Mouse (Mus musculus) NIH3T3 (cell line): ENCODE measurements at regions not wholly inside any gene's neighbourhood (a gene's known extent, or its start where the extent isn't known, plus 50 kb on each side); places are given as distances from the start of the nearest gene placed in this dataset.

Experiments used
- DNase-seq: peaks from one replicate; pipeline ENCODE4 v3.0.0-alpha.2; 2012; ENCODE audit warnings: low read depth

GRCm38 (mm10) chr9:33220981-33221380 lies 585.0 kb downstream of the Ets1 start:
- DNase-seq, result no peak

- DNase-seq, result peak; percentile 69
These were observed 586.2 kb downstream of the Ets1 start for GRCm38 (mm10) chr9:33222066-33222805.

- DNase-seq, result no peak
These were observed 597.7 kb downstream of the Ets1 start for GRCm38 (mm10) chr9:33233699-33234131.

- DNase-seq, result no peak
These were observed 602.2 kb downstream of the Ets1 start for GRCm38 (mm10) chr9:33238190-33238589.

GRCm38 (mm10) chr9:33238846-33239245 lies 602.8 kb downstream of the Ets1 start:
- peak; percentile 67 for DNase-seq

- no peak for DNase-seq
These were observed 604.5 kb downstream of the Ets1 start for GRCm38 (mm10) chr9:33240506-33240905.

- DNase-seq, result peak; percentile 79
These were observed 605.1 kb downstream of the Ets1 start for GRCm38 (mm10) chr9:33240914-33241635.

- peak; percentile 77 for DNase-seq
These were observed 610.9 kb downstream of the Ets1 start for GRCm38 (mm10) chr9:33246932-33247331.

GRCm38 (mm10) chr9:33258241-33258640 lies 622.2 kb downstream of the Ets1 start:
- DNase-seq, result no peak

GRCm38 (mm10) chr9:33260171-33260570 lies 624.1 kb downstream of the Ets1 start:
- peak; percentile 78 for DNase-seq

- no peak for DNase-seq
These were observed 653.4 kb downstream of the Ets1 start for GRCm38 (mm10) chr9:33289381-33289780.

- DNase-seq, result no peak
These were observed 656.1 kb downstream of the Ets1 start for GRCm38 (mm10) chr9:33292116-33292515.

GRCm38 (mm10) chr9:33295925-33296324 lies 659.9 kb downstream of the Ets1 start:
- DNase-seq, result peak; percentile 2

- no peak for DNase-seq
These were observed 683.6 kb downstream of the Ets1 start for GRCm38 (mm10) chr9:33319525-33320025.

GRCm38 (mm10) chr9:33327722-33328121 lies 691.7 kb downstream of the Ets1 start:
- DNase-seq, result no peak

GRCm38 (mm10) chr9:33350258-33350657 lies 714.2 kb downstream of the Ets1 start:
- no peak for DNase-seq

- DNase-seq, result no peak
These were observed 720.6 kb downstream of the Ets1 start for GRCm38 (mm10) chr9:33356621-33357020.

- no peak for DNase-seq
These were observed 724.9 kb downstream of the Ets1 start for GRCm38 (mm10) chr9:33360966-33361365.

GRCm38 (mm10) chr9:33389170-33389569 lies 753.1 kb downstream of the Ets1 start:
- no peak for DNase-seq

- no peak for DNase-seq
These were observed 768.7 kb downstream of the Ets1 start for GRCm38 (mm10) chr9:33404691-33405090.

GRCm38 (mm10) chr9:33407517-33407916 lies 771.5 kb downstream of the Ets1 start:
- DNase-seq, result peak; percentile 5

GRCm38 (mm10) chr9:33423781-33424180 lies 787.8 kb downstream of the Ets1 start:
- no peak for DNase-seq

GRCm38 (mm10) chr9:33436459-33436858 lies 800.4 kb downstream of the Ets1 start:
- no peak for DNase-seq
